Mouse (Mus musculus) thymus, adult 2 months (tissue): ENCODE data around the gene Fam111a.

Experiments used
- CTCF ChIP-seq: fragments of 200-500 bp; IDR thresholded peaks from 2 replicates; pipeline ENCODE4 v1.5.1; 2012; ENCODE audit warnings: mild to moderate bottlenecking, control low read depth, low read length, moderate library complexity, borderline replicate concordance; ENCODE audit not compliant: control insufficient read depth, poor library complexity, insufficient read depth; ENCODE audit errors: extremely low read depth
- POLR2A ChIP-seq: fragments of 200-500 bp; IDR thresholded peaks from 2 replicates; pipeline ENCODE4 v1.6.1; 2012; ENCODE audit warnings: mild to moderate bottlenecking, low read length, control low read depth, moderate library complexity; ENCODE audit not compliant: control insufficient read depth, poor library complexity, insufficient read depth; ENCODE audit errors: extremely low read depth

DNA sequence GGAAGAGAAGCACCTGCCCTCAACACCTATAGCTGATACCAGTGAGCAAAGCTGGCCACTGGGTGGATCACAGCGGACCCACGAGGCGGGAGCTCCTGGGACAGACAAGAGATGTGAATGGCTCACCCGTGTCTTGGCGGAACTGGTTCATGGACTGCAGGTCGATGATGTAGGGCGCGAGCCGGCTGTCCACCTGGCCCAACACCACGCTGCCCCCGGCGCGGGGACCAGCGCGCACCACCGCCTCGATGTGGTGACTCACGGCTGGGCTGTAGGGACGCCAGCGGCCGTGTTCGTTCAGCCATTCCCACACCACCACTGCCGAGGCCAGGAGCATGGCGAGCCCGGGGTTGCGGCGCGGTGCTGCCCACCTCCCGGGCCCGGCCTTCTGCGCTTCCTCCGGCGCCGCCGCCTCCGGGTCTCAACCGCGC lies 44.6 kb upstream of the Fam111a start:
- TF ChIP-seq CTCF (no peak), POLR2A (no peak)
